Mouse (Mus musculus) adipocyte (in vitro differentiated cells): ENCODE data around the gene Rsph6a.
"Not testable (repeated sequence)": the region's sequence is repeated elsewhere in the genome, so short reads cannot be mapped to it uniquely, and the experiment has no call there.

Source experiments
- DNase-seq: peaks from one replicate; pipeline ENCODE4 v3.0.0-alpha.2; 2016; ENCODE audit warnings: low spot score

Gene Rsph6a

DNA sequence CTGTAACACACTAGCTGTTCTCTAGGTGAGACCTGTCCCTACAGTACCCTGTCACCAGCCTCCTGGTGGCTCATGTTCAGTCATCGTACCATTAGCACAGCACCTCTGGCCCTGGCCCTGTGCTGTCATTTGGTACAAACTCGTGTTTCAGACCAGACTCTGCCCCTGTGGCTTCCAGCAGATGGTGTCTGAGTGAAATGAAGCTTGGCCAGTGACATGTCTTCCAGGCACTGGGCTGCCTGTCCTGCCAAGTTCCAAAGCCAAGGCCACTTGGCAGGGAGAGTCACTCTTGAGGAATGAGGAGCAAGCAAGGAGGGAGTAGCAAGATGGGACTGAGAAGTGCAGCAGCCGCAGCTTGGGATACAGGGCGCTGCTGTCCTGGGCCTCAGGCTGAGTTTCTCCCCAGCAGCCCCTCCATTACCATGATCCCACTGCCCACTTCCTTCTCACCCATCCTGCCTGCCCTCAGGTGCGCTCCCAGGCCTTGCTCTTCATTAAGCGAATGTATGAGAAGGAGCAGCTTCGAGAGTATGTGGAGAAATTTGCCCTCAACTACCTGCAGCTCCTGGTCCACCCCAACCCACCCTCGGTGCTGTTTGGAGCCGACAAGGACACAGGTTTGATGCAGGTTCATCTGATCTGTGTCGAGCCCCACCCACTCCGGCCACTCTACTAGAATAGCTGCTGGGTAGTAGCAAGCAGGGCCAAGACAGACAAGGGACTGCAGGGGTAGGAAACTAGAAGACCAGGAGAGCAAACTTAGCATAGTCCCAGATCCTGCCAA lies 8.0 kb upstream of the Rsph6a start:
- peak; percentile 78 for DNase-seq

DNA sequence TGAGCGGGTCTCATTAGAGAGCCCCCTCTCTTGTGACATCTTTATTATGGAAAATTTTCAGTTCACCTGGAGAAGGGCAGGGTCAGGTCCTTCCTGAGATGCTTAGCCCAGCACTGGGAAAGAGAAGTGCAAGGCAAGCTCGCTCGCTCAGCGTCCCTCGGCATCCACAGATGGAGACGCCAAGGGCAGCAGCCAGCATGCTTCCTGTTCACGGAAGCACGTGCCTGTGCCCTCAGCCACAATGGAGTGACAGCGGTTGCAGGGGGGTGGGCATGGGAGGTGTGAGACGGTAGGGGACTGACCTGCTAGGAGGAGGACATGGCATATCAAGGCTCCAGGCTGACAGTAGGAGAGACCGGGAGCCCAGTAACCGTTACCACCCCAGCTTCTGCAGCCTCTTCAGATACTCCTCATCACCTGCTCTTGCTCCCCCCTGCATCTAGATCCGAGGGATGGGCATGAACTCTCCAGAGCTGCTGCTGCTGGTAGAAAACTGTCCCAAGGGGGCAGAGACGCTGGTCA lies 6.4 kb upstream of the Rsph6a start:
- DNase-seq = no peak

DNA sequence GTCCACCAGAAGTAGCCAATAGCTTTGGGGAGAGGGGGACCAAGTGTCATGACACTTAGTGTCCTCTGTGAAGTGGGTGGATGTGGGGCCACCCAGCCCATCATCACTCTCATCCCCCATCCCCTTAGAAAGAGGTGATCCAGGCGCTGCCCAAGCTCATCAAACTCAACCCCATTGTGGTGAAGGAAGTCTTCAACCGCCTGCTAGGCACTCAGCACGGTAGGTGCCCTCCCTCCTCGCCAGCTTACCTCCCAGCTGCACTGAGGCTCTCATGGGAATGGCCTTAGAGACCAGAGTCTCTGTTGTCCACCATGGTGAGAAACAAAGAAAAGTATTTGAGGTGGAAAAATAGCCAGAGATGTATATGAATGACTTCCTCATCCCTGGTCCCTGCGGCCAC lies 5.2 kb upstream of the Rsph6a start:
- DNase-seq = no peak

DNA sequence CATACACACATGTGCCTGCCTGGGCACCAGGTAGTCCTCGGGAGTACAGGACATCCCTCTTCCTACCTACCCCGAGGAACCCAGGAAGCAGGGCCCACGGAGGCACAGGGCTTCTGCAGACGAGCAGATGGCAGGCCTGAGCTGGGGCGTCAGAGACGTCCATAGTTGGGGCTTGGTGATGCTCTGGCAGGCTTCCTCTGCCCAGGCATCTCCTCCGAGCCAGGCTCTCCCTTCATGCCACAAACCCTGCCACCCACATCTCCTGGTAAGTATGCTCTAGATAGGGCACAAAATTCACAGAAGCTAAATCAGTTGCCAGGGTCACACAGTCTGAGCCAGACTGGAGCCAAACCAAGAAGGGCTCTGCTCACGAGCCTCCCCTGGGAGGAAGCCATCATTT lies 4.3 kb upstream of the Rsph6a start:
- no peak for DNase-seq

DNA sequence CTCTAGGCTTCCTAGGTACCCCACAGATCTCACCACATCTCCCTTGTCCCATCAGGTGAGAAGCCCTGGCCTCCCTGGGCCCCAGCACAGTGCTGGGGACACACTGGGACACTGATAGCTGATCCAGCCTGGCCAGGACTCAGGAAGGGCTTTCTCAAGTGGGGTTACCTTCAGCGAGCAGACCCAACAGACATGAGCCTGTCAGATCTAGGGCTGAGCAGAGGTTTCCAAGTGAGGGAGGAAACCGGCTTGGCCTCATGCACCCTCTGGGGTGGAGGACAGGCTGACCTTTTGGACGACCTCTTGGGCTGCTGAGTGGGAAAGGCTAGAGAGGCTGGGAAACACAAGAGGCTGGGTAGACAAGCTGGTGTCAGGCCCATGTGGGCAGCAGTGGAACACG lies 3.3 kb upstream of the Rsph6a start:
- DNase-seq = no peak

DNA sequence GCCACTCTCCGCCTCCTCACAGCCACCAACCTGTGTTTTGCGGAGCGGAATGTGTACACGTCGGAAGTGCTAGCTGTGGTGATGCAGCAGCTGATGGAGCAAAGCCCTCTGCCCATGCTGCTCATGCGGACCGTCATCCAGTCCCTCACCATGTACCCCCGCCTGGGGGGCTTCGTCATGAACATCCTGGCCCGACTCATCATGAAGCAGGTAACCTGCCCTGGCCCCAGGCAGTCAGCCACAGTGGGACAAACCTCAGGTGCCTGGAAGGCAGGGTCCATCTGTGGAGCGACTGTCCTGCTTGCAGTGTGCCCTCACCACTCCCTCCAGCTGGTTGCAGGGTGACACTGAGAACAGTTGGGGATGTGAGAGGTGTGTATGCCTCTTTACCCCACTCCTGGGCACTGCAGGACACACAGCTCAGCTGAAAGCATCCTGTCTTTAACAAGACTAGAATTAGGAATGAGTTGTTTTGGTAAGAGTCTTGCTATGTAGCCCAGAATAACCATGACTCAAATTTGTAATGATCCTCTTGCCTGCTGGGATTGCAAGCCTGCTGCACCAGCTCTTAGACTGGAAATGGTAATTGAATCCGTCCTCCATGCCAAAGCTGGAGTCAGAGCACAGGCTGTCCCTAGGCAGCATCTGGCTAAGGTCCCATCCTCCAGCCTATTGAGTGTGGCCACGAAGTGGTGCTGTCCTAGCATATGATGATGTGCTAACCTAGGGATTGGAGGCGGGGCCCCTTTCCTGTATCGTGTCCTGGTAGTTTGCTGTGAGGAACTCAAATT lies 1.9 kb upstream of the Rsph6a start:
- no peak for DNase-seq

DNA sequence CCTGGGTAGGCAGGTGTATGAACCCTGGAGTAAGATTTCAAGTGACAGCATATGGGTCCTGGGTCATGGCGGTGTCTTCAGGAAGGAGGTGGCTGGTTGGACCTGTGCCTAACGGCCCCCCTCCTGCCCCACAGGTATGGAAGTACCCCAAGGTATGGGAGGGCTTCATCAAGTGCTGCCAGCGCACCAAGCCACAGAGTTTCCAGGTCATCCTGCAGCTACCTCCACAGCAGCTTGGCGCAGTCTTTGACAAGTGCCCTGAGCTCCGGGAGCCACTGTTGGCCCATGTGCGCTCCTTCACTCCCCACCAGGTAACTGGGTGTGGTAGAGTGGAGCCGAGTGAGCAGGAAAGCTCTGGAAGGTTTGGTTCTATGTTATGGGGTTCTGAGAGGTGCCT lies 1.4 kb upstream of the Rsph6a start:
- no peak for DNase-seq

DNA sequence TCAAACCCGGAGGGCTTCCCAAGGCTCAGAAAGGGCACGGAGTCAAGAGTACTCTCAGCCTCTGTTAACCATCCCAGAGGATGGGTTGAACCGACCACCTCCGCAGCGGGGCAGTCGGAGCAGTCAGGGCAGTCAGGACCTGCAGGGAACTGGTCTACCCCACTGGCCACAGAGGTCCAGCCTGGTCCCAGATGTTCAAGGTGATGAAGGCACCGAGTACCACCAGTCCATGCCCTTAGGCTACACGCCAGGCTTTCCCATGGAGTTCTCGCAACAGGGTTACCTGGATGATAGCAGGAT lies 237 bp downstream of the Rsph6a start:
- no peak for DNase-seq

DNA sequence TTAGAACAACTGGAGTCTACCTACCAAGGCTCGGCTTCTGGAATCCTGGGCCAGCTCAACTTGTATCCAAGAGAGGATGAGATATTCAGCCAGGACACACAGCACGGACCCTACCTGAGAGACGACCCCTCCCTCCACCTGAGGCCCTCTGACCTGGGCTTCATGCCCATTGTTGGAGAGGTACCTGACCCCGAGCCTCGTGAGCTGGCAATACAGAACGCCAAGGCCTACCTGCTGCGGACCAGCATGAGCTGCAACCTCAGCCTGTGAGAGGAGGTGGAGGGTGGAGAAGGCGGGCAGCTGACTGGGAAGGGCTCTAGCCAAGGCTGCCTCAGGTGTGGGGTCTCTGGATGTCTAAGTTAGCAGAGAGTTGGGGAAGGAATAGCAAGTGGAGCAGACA lies 618 bp downstream of the Rsph6a start:
- DNase-seq = no peak

DNA sequence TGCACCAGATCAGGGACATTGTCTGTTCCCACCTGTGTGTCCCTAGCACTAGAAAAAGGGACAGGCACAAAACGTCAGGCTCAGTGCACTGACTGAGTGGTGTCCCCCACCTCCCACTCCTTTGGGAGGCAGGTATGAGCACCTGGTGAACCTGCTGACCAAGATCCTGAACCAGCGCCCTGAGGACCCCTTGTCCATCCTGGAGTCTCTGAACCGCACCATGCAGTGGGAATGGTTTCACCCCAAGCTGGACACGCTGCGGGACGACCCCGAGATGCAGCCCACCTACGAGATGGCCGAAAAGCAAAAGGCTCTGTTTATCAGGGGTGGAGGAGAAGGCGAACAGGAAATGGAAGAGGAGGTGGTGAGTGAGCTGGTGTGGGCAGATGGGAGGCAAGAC lies 2.9 kb downstream of the Rsph6a start:
- no peak for DNase-seq

DNA sequence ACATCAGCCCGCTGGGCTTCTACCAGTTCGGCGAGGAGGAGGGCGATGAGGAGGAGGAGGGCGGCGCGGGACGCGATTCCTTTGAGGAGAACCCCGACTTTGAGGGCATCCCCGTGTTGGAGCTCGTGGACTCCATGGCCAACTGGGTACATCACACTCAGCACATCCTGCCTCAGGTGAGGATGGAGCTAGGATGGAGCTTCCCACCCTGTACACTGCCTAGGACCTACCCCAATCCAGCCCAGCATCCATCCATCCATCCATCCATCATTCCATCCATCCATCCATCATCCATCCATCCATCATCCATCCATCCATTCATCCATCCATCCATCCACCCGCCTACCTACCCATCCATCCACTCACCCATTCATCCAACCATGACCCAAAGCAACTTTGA lies 11.4 kb downstream of the Rsph6a start:
- no peak for DNase-seq

DNA sequence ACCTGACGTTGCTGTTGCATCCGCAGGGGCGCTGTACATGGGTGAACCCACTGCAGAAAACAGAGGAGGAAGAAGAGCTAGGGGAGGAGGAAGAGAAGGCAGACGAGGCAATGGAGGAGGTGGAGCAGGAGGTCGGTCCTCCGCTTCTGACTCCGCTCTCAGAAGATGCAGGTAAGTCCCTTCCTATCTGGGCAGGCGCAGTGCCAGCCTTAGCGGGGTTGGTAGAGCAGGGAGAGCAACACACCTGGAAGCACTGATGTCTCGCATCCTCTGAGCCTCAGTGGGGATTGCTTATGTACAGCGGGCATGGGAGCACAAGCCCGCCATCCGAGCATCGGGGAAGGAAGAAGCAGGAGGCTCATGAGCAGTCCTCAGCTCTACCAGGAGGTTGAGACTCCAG lies 12.6 kb downstream of the Rsph6a start:
- DNase-seq = no peak

DNA sequence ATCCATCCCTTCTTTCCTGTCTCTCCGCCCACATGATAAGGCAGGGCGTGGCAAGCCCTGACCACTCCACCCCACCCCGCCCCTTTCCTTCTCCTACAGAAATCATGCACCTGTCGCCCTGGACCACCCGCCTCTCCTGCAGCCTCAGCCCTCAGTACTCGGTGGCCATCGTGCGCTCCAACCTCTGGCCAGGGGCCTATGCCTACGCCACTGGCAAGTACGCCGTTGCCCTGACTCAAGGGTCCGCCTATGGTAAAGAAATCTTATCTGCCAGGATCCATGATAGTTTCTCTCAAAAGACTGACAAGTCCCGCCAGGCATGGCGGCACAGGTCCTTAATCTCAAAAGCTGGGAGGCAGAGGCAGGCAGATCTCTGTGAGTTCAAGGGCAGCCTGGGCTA lies 13.4 kb downstream of the Rsph6a start:
- DNase-seq = no peak

DNA sequence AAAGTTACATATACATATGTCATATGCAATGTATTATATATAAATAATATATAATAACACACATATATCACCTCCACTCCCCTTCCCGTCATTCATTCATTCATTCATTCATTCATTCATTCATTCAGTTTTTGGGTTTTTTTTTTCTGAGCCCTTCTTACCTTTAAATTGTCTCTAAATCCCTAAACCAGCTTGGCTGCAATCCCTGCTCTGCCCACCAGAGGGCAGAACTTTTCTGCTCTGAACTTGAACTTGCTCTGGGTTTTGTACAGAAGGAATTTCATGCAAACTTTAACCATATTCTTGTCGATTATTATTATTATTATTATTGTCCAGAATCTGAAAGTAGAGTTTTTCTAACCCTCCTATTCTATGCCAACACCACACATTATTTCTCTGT lies 14.2 kb downstream of the Rsph6a start:
- DNase-seq = peak; percentile 78

DNA sequence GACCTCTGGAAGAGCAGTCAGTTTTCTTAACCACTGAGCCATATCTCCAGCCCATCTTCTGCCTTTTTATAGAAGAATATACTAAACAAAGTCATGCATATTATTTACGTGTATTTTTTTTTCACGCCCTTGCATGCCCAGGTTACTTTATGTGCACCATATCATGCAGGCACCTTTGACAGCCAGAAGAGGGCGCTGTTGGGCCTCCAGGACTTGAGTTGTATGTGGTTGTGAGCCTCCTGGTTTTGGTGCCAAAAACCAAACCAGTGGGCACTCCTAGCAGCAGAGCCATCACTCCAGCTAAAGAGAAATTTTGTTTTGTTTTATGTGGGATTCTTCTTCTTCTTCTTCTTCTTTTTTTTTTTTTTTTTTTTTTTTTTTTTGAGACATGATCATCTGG lies 15.0 kb downstream of the Rsph6a start:
- no peak for DNase-seq

DNA sequence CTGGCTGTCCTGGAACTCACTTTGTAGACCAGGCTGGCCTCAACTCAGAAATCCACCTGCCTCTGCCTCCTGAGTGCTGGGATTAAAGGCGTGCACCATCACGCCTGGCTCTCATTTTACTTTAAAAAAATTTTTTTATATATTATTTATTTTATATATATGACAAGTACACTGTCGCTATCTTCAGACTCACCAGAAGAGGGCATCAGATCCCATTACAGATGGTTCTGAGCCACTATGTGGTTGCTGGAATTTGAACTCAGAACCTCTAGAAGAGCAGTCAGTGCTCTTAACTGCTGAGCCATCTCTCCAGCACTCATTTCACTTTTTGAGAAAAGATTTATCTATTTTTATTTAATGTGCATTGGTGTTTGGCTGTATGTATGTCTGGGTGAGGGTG lies 16.5 kb downstream of the Rsph6a start:
- DNase-seq = not testable (repeated sequence)

DNA sequence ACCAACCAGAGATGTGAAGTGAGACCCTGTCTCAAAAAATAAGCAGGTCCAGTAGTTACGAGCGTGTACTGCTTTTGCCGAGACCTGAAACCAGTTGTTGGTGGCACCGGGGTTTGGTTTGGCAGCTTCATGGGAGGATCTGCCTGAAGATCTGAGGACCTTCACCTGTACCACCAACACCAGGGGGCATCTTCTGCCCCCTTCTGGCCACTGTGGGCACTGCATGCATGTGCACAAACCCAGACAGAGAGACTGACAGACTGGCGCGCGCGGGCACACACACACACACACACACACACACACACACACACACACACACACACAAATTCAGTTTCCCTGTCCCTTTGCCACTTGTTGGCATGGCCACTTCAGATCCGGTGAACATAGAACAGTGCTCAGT lies 19.0 kb downstream of the Rsph6a start:
- DNase-seq = no peak

DNA sequence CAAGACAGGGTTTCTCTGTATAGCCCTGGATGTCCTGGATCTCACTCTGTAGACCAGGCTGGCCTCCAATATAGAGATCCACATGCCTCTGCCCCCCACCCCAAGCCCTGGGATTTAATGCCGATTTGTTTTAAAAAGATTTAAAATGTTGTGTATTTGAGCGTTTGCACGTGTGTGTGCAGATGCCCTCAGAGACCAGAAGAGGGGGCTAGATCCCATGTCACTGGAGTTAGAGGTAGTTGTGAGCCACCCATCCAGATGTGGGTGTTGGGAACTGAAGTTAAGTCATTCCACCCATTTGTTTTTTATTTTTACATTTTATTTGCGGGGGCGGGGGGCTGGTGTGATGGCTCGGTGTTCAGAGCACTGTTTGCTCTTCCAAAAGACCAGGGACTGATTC lies 20.0 kb downstream of the Rsph6a start:
- no peak for DNase-seq

DNA sequence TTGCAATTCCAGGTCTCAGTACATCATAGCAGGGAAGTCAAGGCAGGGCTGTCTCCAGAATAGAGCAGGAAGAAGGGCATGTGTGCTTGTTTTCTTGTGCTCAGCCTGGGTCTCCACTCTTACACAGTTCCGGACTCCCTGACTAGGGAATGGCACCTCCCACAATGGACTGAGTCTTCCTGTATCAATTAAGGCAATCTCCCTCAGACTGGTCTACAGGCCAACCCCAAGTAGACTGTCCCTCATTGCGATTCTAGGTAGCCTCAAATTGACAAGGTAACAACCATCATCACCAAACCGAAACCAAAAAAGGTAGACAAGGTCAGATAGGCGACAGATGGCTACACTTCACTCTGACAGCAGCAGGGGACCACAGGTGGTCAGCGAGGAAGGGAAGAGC lies 20.7 kb downstream of the Rsph6a start:
- no peak for DNase-seq

DNA sequence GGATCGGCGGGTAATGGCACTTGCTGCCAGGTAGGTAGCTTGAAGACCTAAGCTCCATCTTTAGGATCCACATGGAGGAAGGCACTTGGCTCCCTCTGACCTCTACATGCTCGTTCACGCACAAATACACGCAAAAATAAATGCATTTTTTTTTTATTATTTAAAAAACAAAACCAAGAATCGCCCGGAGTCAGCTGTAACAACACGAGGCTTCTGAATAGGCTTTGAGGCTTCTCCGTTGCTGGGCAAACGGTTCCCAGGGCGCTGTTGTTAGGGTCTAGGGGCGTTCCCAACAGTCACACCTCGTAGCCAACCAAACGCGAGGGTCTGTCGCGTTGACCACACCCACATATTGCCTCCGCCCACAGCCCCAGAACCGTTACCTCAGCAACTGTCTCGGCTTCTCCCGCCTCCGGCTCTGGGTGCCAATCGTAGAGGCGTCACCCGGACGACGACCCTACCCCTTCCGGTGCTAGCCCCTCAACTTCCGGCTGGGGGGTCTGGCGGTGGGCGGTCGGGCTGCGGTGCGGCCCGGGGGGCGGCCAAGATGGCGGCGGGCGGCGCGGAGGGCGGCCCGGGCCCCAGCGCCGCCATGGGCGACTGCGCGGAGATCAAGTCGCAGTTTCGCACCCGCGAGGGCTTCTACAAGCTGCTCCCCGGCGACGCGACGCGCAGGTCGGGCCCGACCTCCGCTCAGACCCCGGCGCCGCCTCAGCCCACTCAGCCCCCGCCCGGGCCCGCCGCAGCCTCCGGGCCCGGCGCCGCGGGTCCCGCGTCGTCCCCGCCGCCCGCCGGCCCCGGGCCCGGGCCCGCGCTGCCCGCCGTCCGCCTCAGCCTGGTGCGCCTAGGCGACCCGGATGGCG lies 21.5 kb downstream of the Rsph6a start, which contains the start of gene Dmwd:
TSS of gene Dmwd (plus strand) at position 505 of the 863 bp plus-strand sequence.
- DNase-seq = peak; percentile 91

DNA sequence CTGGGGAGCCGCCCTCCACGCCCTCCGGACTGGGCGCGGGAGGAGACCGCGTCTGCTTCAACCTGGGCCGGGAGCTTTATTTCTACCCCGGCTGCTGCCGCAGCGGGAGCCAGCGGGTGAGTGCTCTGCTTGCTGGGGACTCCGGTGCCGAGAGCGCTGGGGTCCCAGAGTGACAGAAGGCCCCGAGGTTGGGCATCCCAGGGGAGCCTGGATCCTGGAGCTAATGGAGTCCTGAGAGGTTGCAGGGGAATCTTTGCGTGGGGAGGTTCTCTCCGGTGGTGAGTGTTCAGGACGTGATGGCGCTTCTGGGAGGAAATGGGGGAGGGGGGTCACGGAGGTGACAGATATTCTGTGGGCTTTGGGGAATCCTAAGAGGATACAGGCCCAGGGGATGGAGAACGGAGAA lies 22.1 kb downstream of the Rsph6a start:
- DNase-seq = no peak

DNA sequence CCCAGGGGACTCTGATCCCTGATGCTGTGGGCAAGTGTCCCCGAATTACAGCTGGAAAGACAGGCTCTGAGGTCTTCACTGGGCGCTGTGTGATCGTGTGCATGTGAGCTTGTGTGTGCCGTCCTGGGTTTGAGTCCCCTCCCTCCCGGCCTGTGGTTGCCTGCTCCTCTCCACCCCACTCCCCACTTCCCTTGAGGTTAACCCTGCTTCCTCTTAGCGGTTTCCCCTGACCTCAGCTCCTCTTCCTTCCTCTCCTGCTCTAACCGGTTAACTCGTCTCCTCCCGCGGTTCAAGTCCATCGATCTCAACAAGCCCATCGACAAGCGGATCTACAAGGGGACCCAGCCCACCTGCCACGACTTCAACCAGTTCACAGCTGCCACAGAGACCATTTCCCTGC lies 23.3 kb downstream of the Rsph6a start:
- DNase-seq = no peak

DNA sequence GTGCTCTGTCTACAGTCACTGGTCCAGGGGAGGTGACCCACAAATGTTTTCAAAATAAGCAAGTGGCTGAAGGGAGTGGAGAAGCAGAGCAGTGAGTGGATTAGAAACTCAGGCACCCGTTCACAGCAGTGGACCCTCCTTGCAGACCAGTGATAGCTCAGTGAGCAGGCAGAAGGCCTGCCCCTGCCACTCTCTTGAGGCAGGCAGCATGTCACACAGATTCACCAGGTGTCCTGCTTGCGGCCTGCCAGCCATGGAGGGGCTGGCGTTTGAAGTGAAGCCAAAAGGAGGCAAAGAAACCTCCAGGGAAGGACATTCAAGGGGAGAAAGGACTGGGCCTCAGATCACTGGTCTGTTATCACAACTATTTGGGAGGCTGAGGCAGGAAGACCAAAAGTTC lies 24.2 kb downstream of the Rsph6a start:
- DNase-seq = no peak
